Mouse (Mus musculus): ENCODE results near the gene Elavl1. TPM values are rescaled to one million over a fixed set of nuclear protein-coding genes. Genes with fewer than 3 reads are reported as not detected.

The Elavl1 gene
- total and polyA plus RNA-seq, 2 experiments from 2014 or later = 60.7 to 66.6 TPM

DNA sequence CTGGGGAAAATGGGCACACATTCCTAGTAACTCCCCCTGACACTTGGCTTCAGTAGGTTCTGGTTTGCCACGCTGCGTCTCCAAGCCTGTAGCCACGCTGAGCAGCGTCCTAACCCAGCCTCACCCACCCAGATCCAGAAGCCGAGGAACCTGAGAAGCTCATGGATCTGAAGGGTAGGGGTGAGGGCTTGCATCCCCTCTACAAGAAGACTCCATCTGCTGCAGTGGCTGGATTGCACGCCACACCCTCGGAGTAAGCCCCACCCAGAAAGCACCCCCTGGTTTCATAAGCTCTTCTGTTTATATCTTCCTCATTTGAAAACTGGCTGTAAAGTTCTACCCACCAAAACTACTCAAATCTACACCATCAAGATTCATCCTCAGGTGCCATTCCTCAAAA, 22.4 kb upstream of the Elavl1 start:
- H3K36me3 ChIP-seq (ENCODE audit: insufficient read depth) = no peaks in the 10 kb centered on the region
- no peak overlapping the region for H3K4me2 ChIP-seq (ENCODE audit: low read depth)
- H3K27ac ChIP-seq (ENCODE audit: low read depth, low read length) = no peak overlapping the region
- ATAC-seq (no peak), DNase-seq (no peak)
- H3K9ac ChIP-seq = no peak overlapping the region
- H3K27me3 ChIP-seq (ENCODE audit: insufficient read depth, low read length) = no peaks in the 10 kb centered on the region
- H3K4me3 ChIP-seq (ENCODE audit: low read depth, low read length) = no peak overlapping the region
- H3K4me1 ChIP-seq (ENCODE audit: insufficient read depth) = no peaks in the 10 kb centered on the region
- TF ChIP-seq CTCF (IDR thresholded peaks at IDR 0.05; ENCODE audit: low read depth) = no peak
- no peaks in the 10 kb centered on the region for H3K9me3 ChIP-seq (ENCODE audit: low read length)
- WGBS = 65% methylated on average over 7 of the region's 7 CpGs

DNA sequence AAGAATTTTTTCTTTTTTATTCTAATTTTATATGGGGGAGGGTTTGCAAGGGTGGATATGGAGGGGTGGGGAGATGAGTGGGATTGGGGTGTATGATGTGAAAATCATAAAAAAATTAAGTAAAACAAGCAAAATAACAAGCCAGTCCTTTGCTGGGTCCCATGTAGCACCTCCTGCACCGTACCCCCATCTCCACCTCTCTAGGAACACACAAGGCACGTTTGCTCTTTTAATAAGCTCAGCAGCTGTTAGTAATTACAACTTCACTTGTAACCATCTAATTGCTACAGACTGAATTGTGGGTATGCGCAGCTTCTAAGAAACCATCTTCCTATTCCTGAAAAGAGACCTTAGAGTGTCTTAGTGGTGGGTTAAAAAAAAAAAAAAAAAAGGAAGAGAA, 15.0 kb upstream of the Elavl1 start:
- H3K36me3 ChIP-seq (ENCODE audit: insufficient read depth) = peaks cover 26% of the 10 kb centered on the region
- peak; percentile 56 for ATAC-seq
- 56% methylated on average over 3 of the region's 3 CpGs for WGBS

DNA sequence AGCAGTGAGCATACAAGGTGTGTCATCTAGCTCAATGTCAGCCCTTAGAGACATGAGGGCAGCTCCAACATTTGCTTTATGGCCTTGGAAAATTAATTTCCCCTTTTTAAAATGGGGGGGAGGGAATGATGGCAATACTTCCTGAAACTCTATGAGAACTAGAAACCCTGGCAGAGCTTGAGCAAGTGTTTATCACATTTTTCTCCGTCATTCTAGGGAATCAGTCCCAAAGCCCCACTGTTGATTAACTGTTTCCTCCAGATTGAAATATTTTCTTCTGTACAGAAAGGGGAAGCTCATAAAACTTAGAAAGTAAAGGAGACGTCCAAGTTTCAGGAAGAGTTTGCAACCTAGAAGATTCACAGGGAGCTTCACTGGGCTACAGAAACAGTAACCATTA, 10.5 kb upstream of the Elavl1 start:
- no peak for ATAC-seq
- no peaks in the 10 kb centered on the region for H3K4me1 ChIP-seq (ENCODE audit: insufficient read depth)
- H3K4me2 ChIP-seq (ENCODE audit: low read depth) = no peak overlapping the region
- H3K4me3 ChIP-seq (ENCODE audit: low read depth, low read length) = no peak overlapping the region
- H3K27ac ChIP-seq (ENCODE audit: low read depth, low read length) = no peak overlapping the region
- H3K27me3 ChIP-seq (ENCODE audit: insufficient read depth, low read length) = no peaks in the 10 kb centered on the region
- WGBS = 90% methylated on average over 2 of the region's 2 CpGs
- H3K9me3 ChIP-seq (ENCODE audit: low read length) = no peaks in the 10 kb centered on the region
- no peak for DNase-seq
- peaks cover 52% of the 10 kb centered on the region for H3K36me3 ChIP-seq (ENCODE audit: insufficient read depth)
- no peak overlapping the region for H3K9ac ChIP-seq
- TF ChIP-seq CTCF (IDR thresholded peaks at IDR 0.05; ENCODE audit: low read depth) = no peak

More for the DNA sequence above, 15.0 kb upstream of the Elavl1 start:
- Histone ChIP-seq H3K27ac (ENCODE audit: low read depth, low read length) (no peak overlapping the region), H3K27me3 (ENCODE audit: insufficient read depth, low read length) (no peaks in the 10 kb centered on the region), H3K9me3 (ENCODE audit: low read length) (no peaks in the 10 kb centered on the region), H3K9ac (no peak overlapping the region), H3K4me3 (ENCODE audit: low read depth, low read length) (no peak overlapping the region), H3K4me2 (ENCODE audit: low read depth) (no peak overlapping the region), H3K4me1 (ENCODE audit: insufficient read depth) (no peaks in the 10 kb centered on the region)
- DNase-seq = no peak
- TF ChIP-seq CTCF (IDR thresholded peaks at IDR 0.05; ENCODE audit: low read depth) = no peak

DNA sequence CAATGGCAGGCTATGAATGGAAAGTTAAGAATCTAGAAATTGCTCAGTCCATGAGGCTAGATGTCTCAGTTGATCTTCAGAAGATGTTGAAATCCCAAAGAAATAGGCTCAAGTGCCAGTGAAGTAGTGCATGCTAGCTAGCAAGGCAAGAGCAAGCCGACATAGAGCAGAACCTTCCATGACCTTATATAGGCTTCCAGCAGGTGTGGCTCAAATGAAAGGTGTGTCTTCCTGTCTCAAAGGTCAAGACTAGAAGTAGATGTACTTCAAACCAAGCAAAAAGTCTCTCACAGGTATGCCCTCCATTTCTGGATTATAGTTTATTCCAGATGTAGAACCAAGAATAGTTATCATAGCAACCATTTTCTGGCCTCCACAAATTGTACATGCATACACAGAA, 8.8 kb upstream of the Elavl1 start:
- H3K4me3 ChIP-seq (ENCODE audit: low read depth, low read length) = no peak overlapping the region
- H3K4me2 ChIP-seq (ENCODE audit: low read depth) = no peak overlapping the region
- H3K27ac ChIP-seq (ENCODE audit: low read depth, low read length) = no peak overlapping the region
- no peak for DNase-seq
- 98% methylated on average over 1 of the region's 1 CpGs for WGBS
- H3K27me3 ChIP-seq (ENCODE audit: insufficient read depth, low read length) = no peaks in the 10 kb centered on the region
- ATAC-seq = no peak
- no peak for TF ChIP-seq CTCF (IDR thresholded peaks at IDR 0.05; ENCODE audit: low read depth)
- no peak overlapping the region for H3K9ac ChIP-seq
- H3K36me3 ChIP-seq (ENCODE audit: insufficient read depth) = peaks cover 58% of the 10 kb centered on the region
- no peaks in the 10 kb centered on the region for H3K4me1 ChIP-seq (ENCODE audit: insufficient read depth)
- no peaks in the 10 kb centered on the region for H3K9me3 ChIP-seq (ENCODE audit: low read length)

DNA sequence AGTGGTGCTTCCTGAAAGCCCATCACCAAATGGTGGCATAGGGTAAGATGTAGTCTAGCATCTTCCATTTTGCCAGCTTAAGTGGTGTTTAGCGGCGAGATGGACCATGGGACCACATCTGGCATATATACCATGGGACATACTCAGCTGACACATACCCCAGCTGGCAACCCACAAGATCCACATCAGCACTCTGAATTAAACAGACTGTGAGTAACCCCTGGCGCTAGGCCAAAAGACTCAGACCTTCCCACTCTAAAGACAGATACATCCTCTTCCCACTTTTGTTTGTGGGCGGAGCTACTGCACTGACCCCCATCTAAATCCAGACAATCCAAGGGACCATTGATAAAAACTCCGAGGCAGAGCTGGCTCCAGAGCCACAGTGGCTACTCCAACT, 3.8 kb upstream of the Elavl1 start:
- Histone ChIP-seq H3K4me3 (ENCODE audit: low read depth, low read length) (no peak overlapping the region), H3K36me3 (ENCODE audit: insufficient read depth) (peaks cover 45% of the 10 kb centered on the region), H3K9me3 (ENCODE audit: low read length) (no peaks in the 10 kb centered on the region), H3K4me2 (ENCODE audit: low read depth) (no peak overlapping the region), H3K9ac (no peak overlapping the region), H3K4me1 (ENCODE audit: insufficient read depth) (peaks cover 5% of the 10 kb centered on the region; the same call in 1 of the 2 replicates), H3K27ac (ENCODE audit: low read depth, low read length) (no peak overlapping the region), H3K27me3 (ENCODE audit: insufficient read depth, low read length) (no peaks in the 10 kb centered on the region)
- 91% methylated on average over 5 of the region's 5 CpGs for WGBS
- ATAC-seq = no peak
- no peak for TF ChIP-seq CTCF (IDR thresholded peaks at IDR 0.05; ENCODE audit: low read depth)
- DNase-seq = no peak

DNA sequence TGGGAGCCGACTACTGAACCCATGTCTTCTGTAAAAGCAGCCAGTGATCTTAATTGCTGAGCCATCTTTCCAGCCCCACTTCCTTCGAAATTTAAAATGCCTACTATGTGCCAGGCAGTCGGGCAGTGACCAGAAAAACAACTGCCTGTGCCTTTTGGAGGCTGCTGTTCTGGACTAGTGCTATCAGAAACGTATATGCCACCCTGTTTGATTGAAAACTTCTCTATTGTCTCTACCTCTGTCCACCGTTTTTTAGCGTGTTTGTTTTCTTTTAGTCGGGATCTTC, 481 bp upstream of the Elavl1 start:
- peak overlapping the region; percentile 88 for H3K9ac ChIP-seq
- ATAC-seq = no peak
- no peak overlapping the region for H3K27ac ChIP-seq (ENCODE audit: low read depth, low read length)

DNA sequence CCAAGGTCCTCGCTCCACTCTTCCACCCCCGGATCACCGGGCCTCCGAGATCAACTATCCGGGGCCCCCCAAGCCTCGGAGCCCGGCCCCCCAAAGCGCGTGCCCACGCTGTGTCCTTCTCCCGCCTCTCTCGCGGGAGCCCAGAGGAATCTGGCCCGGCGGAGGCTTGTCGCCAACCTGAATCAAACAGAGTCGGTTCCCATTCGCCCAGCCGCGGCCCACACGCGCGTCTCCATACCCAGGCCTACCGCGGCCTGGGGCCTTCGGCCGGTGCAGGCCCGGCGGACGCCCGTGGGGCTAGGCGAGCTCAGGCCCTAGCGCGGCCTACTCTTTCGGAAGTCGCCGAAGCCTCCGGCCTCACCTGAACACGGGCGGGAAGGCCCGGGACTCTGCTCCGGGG, 688 bp downstream of the Elavl1 start:
- Histone ChIP-seq H3K36me3 (ENCODE audit: insufficient read depth) (peaks cover 28% of the 10 kb centered on the region), H3K4me3 (ENCODE audit: low read depth, low read length) (peak overlapping the region; percentile 75), H3K27me3 (ENCODE audit: insufficient read depth, low read length) (no peaks in the 10 kb centered on the region), H3K27ac (ENCODE audit: low read depth, low read length) (peak overlapping the region; percentile 92), H3K9ac (peak overlapping the region; percentile 88), H3K4me1 (ENCODE audit: insufficient read depth) (peaks cover 18% of the 10 kb centered on the region), H3K4me2 (ENCODE audit: low read depth) (peak overlapping the region; percentile 76), H3K9me3 (ENCODE audit: low read length) (no peaks in the 10 kb centered on the region)
- DNase-seq (no peak), ATAC-seq (peak; percentile 56)
- under 1% methylated on average over 36 of the region's 42 CpGs for WGBS
- TF ChIP-seq CTCF (IDR thresholded peaks at IDR 0.05; ENCODE audit: low read depth) = no peak

More for the DNA sequence above, 481 bp upstream of the Elavl1 start:
- peaks cover 18% of the 10 kb centered on the region for H3K4me1 ChIP-seq (ENCODE audit: insufficient read depth)
- no peak for DNase-seq
- H3K36me3 ChIP-seq (ENCODE audit: insufficient read depth) = peaks cover 20% of the 10 kb centered on the region
- peak overlapping the region; percentile 75 for H3K4me3 ChIP-seq (ENCODE audit: low read depth, low read length)
- 43% methylated on average over 7 of the region's 7 CpGs for WGBS
- TF ChIP-seq CTCF (IDR thresholded peaks at IDR 0.05; ENCODE audit: low read depth) = no peak
- H3K4me2 ChIP-seq (ENCODE audit: low read depth) = peak overlapping the region; percentile 76
- no peaks in the 10 kb centered on the region for H3K27me3 ChIP-seq (ENCODE audit: insufficient read depth, low read length)
- no peaks in the 10 kb centered on the region for H3K9me3 ChIP-seq (ENCODE audit: low read length)

DNA sequence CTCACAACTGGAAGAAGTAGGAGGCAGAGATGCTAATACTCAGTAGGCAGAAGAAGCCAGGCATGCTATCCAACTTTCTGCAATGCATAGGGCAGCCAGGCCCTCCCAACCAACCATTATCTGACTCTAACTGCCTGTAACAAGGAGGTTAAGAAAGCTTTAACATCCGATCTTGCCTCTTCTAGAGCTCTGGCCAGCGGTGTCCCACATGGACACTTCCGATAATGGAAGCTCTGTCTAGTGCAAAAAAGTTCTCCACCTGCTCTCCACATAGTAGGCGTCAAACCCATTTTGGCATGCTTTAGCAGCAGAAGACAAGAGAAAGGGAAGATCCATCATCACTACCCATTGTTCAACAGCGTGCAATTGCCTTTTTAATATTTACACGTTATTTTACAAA, 1.3 kb downstream of the Elavl1 start:
- WGBS = 3% methylated on average over 6 of the region's 6 CpGs
- TF ChIP-seq CTCF (IDR thresholded peaks at IDR 0.05; ENCODE audit: low read depth) = no peak
- DNase-seq (peak; percentile 22), ATAC-seq (no peak)
- H3K9me3 ChIP-seq (ENCODE audit: low read length) = no peaks in the 10 kb centered on the region
- H3K27ac ChIP-seq (ENCODE audit: low read depth, low read length) = peak overlapping the region; percentile 92
- H3K36me3 ChIP-seq (ENCODE audit: insufficient read depth) = peaks cover 22% of the 10 kb centered on the region
- no peaks in the 10 kb centered on the region for H3K27me3 ChIP-seq (ENCODE audit: insufficient read depth, low read length)
- H3K9ac ChIP-seq = peak overlapping the region; percentile 88
- peaks cover 18% of the 10 kb centered on the region for H3K4me1 ChIP-seq (ENCODE audit: insufficient read depth)
- H3K4me3 ChIP-seq (ENCODE audit: low read depth, low read length) = peak overlapping the region; percentile 75
- H3K4me2 ChIP-seq (ENCODE audit: low read depth) = peak overlapping the region; percentile 76

All from forebrain, postnatal 0 days (tissue).